Mouse (Mus musculus): ENCODE results near the gene Gm13539. TPM values are rescaled to one million over a fixed set of nuclear protein-coding genes. Genes with fewer than 3 reads are reported as not detected.
"Not testable (repeated sequence)": the region's sequence is repeated elsewhere in the genome, so short reads cannot be mapped to it uniquely, and the experiment has no call there.

The Gm13539 gene
- 0.33 TPM in 1 of 2 replicates, not detected in the other for polyA plus RNA-seq (2015; fragmentation: Nextera tagmentation; extraction: Ambion mirVana)

DNA sequence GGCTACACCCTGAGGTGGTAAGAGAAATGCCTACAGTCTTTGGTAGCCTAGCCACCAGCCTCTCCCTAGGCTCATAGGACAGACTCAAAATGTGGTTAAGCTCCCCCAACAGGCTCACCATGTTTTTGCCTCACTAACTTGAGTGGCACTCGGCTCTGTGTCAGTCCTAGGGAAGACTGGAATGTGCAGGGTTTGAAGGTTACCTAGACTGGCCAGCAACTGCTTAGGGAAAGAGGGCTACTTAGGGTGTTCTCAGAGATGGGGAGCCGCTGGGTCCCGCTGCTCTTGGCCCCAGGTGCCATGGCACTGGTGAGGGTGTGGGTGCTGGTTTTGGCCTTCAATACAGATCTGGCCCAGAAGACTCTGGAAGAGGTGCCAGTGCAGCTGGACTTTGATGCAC is at the start of gene Gm13539:
TSS of gene Gm13539 (plus strand) at position 301 of the 400 bp plus-strand sequence.
- 89% methylated on average over 3 of the region's 3 CpGs for whole genome bisulfite sequencing
- ATAC-seq (ENCODE audit: low FRiP score) = no peak
- no peaks in the 10 kb centered on the region for H3K36me3 ChIP-seq

DNA sequence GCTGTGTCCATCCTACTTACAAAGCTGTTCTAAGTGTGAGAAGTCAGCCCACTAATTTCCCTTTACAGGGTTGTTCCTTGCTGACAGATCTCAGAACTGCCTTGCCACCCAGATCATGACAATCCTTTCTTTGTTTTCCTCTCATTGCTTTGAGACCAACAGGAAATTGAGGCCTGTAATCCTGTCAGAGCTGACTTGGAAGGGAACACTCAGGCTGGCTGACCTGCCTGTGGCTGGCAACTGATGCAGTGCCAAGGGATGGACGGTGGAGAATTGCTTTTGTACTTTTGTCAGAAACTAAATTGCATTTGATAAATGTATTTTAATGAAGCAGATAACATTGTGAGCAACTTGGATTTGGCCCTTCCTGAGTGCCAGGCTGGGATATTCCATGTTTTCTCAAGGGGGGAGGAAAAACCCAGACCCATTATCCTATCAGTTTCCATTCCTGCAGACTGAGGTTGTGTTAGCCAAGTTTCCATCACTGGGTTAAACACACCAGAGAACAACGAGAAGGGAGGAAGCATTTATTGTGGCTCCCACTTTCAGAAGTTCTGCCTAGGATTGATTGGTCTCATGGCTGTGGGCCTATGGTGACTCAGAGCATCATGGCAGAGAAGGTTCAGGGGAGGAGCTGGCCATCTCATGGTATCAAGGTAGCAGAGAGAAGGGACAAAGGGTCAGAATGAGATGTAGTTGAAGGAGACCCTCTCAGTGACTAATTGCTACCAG is 48.7 kb upstream of the Gm13539 start:
- H3K27ac ChIP-seq (replicated peaks) = no peak overlapping the region
- no peak overlapping the region for H3K4me3 ChIP-seq (replicated peaks)
- no peak overlapping the region for H3K4me2 ChIP-seq
- H3K9ac ChIP-seq (replicated peaks) = no peak overlapping the region
- H3K4me1 ChIP-seq = no peaks in the 10 kb centered on the region
- no peaks in the 10 kb centered on the region for H3K36me3 ChIP-seq
- 0 out of 2 replicates have a peak, but pooled peaks cover 5% of the 10 kb centered on the region for H3K27me3 ChIP-seq (replicated peaks)
- WGBS = 60% methylated on average over 2 of the region's 2 CpGs
- no peak for ATAC-seq (ENCODE audit: low FRiP score)
- no peaks in the 10 kb centered on the region for H3K9me3 ChIP-seq (replicated peaks)

More for the DNA sequence above, at the start of gene Gm13539:
- no peak within 1 kb of the TSS for H3K4me2 ChIP-seq
- H3K4me1 ChIP-seq = no peaks in the 10 kb centered on the region
- no peak within 1 kb of the TSS for H3K27ac ChIP-seq (replicated peaks)
- no peaks in the 10 kb centered on the region for H3K9me3 ChIP-seq (replicated peaks)
- H3K9ac ChIP-seq (replicated peaks) = no peak within 1 kb of the TSS
- no peak within 1 kb of the TSS for H3K4me3 ChIP-seq (replicated peaks)
- H3K27me3 ChIP-seq (replicated peaks) = no peaks in the 10 kb centered on the region

DNA sequence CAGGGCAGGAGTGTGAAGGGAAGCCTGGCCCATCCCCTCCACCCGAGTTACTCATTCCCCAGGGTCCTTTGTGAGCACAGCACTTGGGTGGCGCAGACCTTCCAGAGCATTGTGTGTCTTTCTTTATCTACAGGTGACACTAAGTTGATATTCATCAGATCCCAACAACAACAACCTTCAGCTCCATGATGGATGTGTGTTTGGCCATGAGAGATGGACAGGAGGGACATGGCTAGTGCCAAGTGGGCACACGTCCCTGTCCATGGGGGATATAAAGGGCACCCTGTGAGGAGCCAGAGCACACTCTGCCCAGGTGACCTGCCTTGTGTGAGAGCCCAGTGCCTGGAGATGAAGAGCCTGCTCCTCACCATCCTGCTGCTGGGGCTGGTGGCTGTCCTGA is 45.3 kb upstream of the Gm13539 start, which contains the start of gene Obp2b:
TSS of gene Obp2b (plus strand) at position 301 of the 400 bp plus-strand sequence.
- not testable (repeated sequence) for H3K9me3 ChIP-seq (replicated peaks); H3K27ac ChIP-seq (replicated peaks); H3K27me3 ChIP-seq (replicated peaks); H3K9ac ChIP-seq (replicated peaks); H3K4me2 ChIP-seq; H3K36me3 ChIP-seq; H3K4me1 ChIP-seq; ATAC-seq (ENCODE audit: low FRiP score); H3K4me3 ChIP-seq (replicated peaks)
- 81% methylated on average over 3 of the region's 3 CpGs for WGBS

- Histone ChIP-seq H3K4me3 (replicated peaks) (no peak overlapping the region), H3K4me2 (no peak overlapping the region), H3K36me3 (no peaks in the 10 kb centered on the region), H3K4me1 (no peaks in the 10 kb centered on the region), H3K27ac (replicated peaks) (no peak overlapping the region), H3K27me3 (replicated peaks) (no peaks in the 10 kb centered on the region), H3K9me3 (replicated peaks) (no peaks in the 10 kb centered on the region), H3K9ac (replicated peaks) (no peak overlapping the region)
- WGBS = 71% methylated on average over 1 of the region's 1 CpGs
- no peak for ATAC-seq (ENCODE audit: low FRiP score)
These were observed 40.4 kb upstream of the Gm13539 start for GRCm38 (mm10) chr2:25741671-25742070.

GRCm38 (mm10) chr2:25754201-25754600 is 27.9 kb upstream of the Gm13539 start:
- WGBS = 84% methylated on average over 1 of the region's 1 CpGs
- H3K4me2 ChIP-seq = no peak overlapping the region

DNA sequence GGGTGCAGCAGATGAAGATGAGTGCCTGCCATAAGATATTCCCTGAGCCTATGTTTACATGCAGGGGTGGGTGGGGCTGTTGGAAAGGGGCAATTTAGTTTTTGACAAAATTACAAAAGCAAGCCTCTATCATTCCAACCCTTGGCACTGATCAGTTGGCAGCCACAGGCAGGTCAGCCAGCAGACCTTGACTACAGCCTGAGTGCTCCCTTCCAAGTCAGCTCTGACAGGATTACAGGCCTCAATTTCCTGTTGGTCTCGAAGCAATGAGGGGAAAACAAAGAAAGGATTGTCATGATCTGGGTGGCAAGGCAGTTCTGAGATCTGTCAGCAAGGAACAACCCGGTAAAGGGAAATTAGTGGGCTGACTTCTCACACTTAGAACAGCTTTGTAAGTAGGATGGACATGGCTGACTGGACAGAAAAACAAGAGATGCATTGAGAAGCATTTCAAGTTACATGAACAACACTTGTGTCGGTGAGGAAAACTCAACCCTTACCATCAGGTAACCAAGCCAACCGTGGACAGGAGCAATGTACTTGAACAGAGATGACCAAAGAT is 23.9 kb upstream of the Gm13539 start:
- no peaks in the 10 kb centered on the region for H3K27me3 ChIP-seq (replicated peaks)
- H3K27ac ChIP-seq (replicated peaks) = no peak overlapping the region
- no peaks in the 10 kb centered on the region for H3K9me3 ChIP-seq (replicated peaks)
- no peaks in the 10 kb centered on the region for H3K36me3 ChIP-seq
- H3K4me1 ChIP-seq = no peaks in the 10 kb centered on the region
- 60% methylated on average over 4 of the region's 4 CpGs for WGBS
- no peak overlapping the region for H3K4me3 ChIP-seq (replicated peaks)
- no peak for ATAC-seq (ENCODE audit: low FRiP score)
- no peak overlapping the region for H3K4me2 ChIP-seq
- H3K9ac ChIP-seq (replicated peaks) = no peak overlapping the region

More at GRCm38 (mm10) chr2:25754201-25754600, 27.9 kb upstream of the Gm13539 start:
- no peak overlapping the region for H3K4me3 ChIP-seq (replicated peaks)
- H3K9ac ChIP-seq (replicated peaks) = no peak overlapping the region
- no peaks in the 10 kb centered on the region for H3K27me3 ChIP-seq (replicated peaks)
- H3K27ac ChIP-seq (replicated peaks) = no peak overlapping the region
- no peak for ATAC-seq (ENCODE audit: low FRiP score)
- no peaks in the 10 kb centered on the region for H3K9me3 ChIP-seq (replicated peaks)
- H3K36me3 ChIP-seq = no peaks in the 10 kb centered on the region
- no peaks in the 10 kb centered on the region for H3K4me1 ChIP-seq

- ATAC-seq (ENCODE audit: low FRiP score) = no peak
These were observed 16.8 kb upstream of the Gm13539 start, which contains the start of gene Lcn3 for GRCm38 (mm10) chr2:25765269-25765668. Lcn3 (plus strand) TSS chr2:25765569.

GRCm38 (mm10) chr2:25767764-25768163 is 14.3 kb upstream of the Gm13539 start:
- Histone ChIP-seq H3K9ac (replicated peaks) (no peak overlapping the region), H3K9me3 (replicated peaks) (no peaks in the 10 kb centered on the region), H3K4me2 (no peak overlapping the region), H3K27me3 (replicated peaks) (no peaks in the 10 kb centered on the region), H3K36me3 (no peaks in the 10 kb centered on the region), H3K4me3 (replicated peaks) (no peak overlapping the region), H3K4me1 (no peaks in the 10 kb centered on the region), H3K27ac (replicated peaks) (no peak overlapping the region)
- ATAC-seq (ENCODE audit: low FRiP score) = no peak
- 83% methylated on average over 4 of the region's 4 CpGs for WGBS

More at GRCm38 (mm10) chr2:25765269-25765668, 16.8 kb upstream of the Gm13539 start, which contains the start of gene Lcn3:
- Histone ChIP-seq H3K27me3 (replicated peaks) (no peaks in the 10 kb centered on the region), H3K4me3 (replicated peaks) (no peak within 1 kb of the TSS), H3K4me1 (no peaks in the 10 kb centered on the region), H3K9ac (replicated peaks) (no peak within 1 kb of the TSS), H3K9me3 (replicated peaks) (no peaks in the 10 kb centered on the region), H3K36me3 (no peaks in the 10 kb centered on the region), H3K27ac (replicated peaks) (no peak within 1 kb of the TSS), H3K4me2 (no peak within 1 kb of the TSS)
- 66% methylated on average over 2 of the region's 2 CpGs for WGBS

- no peaks in the 10 kb centered on the region for H3K36me3 ChIP-seq
- no peak overlapping the region for H3K4me2 ChIP-seq
- no peak overlapping the region for H3K4me3 ChIP-seq (replicated peaks)
- no peaks in the 10 kb centered on the region for H3K27me3 ChIP-seq (replicated peaks)
- H3K4me1 ChIP-seq = no peaks in the 10 kb centered on the region
- H3K9me3 ChIP-seq (replicated peaks) = no peaks in the 10 kb centered on the region
- H3K9ac ChIP-seq (replicated peaks) = no peak overlapping the region
- no peak for ATAC-seq (ENCODE audit: low FRiP score)
- no peak overlapping the region for H3K27ac ChIP-seq (replicated peaks)
- 89% methylated on average over 2 of the region's 2 CpGs for WGBS
These were observed 8.6 kb upstream of the Gm13539 start for GRCm38 (mm10) chr2:25773507-25773906.

DNA sequence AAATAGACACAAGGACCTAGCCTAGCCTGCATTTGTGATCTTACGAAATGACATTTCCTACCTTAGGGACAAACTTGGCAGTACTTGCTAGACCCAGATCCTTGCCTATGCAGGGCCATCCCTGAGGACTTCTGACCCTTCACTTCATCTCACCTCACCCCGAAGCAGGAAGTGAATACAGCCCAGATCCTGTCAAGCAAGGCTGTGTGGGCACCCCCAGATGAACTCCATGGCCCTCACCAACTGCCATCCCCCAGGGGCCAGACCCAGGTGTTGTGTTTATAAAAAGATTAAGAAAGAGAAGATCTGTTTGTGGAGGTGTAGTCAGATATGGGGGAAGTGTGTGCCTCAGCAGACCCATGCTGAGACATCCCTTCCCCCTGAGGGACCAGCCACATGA is 7.4 kb upstream of the Gm13539 start:
- Histone ChIP-seq H3K27ac (replicated peaks) (no peak overlapping the region), H3K4me2 (no peak overlapping the region), H3K4me3 (replicated peaks) (no peak overlapping the region), H3K27me3 (replicated peaks) (no peaks in the 10 kb centered on the region), H3K9me3 (replicated peaks) (no peaks in the 10 kb centered on the region), H3K9ac (replicated peaks) (no peak overlapping the region), H3K4me1 (no peaks in the 10 kb centered on the region), H3K36me3 (no peaks in the 10 kb centered on the region)
- no peak for ATAC-seq (ENCODE audit: low FRiP score)
- 85% methylated on average over 2 of the region's 2 CpGs for WGBS

GRCm38 (mm10) chr2:25775991-25776390 is 6.1 kb upstream of the Gm13539 start:
- Histone ChIP-seq H3K9ac (replicated peaks) (no peak overlapping the region), H3K4me3 (replicated peaks) (no peak overlapping the region), H3K4me1 (no peaks in the 10 kb centered on the region), H3K4me2 (no peak overlapping the region), H3K27me3 (replicated peaks) (no peaks in the 10 kb centered on the region), H3K27ac (replicated peaks) (no peak overlapping the region), H3K9me3 (replicated peaks) (no peaks in the 10 kb centered on the region), H3K36me3 (no peaks in the 10 kb centered on the region)
- ATAC-seq (ENCODE audit: low FRiP score) = no peak
- WGBS = 82% methylated on average over 3 of the region's 3 CpGs

DNA sequence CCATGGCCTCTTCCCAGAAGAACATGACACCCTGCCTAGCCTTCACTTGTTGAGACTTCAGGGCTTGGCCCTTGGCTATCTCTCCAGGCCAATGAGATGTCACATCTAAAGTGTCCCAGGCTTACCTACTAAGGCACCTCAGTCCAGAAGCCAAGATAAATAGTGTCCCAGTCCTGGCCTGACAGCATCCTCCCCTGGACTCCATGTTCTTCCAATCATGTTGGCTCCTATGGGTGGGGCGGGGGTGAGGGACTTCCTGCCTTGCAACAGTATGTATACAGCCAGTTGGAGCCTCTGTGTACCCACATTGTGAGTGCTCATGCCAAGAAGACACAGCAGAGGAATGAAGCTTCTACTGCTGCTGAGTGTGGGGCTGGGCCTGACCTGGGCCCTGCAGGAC is 5.3 kb upstream of the Gm13539 start, which contains the start of gene Lcn11:
TSS of gene Lcn11 (plus strand) at position 301 of the 400 bp plus-strand sequence.
- H3K9me3 ChIP-seq (replicated peaks) = no peaks in the 10 kb centered on the region
- H3K27me3 ChIP-seq (replicated peaks) = no peaks in the 10 kb centered on the region
- no peaks in the 10 kb centered on the region for H3K36me3 ChIP-seq
- H3K9ac ChIP-seq (replicated peaks) = no peak within 1 kb of the TSS
- ATAC-seq (ENCODE audit: low FRiP score) = no peak
- no peak within 1 kb of the TSS for H3K4me2 ChIP-seq
- H3K4me3 ChIP-seq (replicated peaks) = no peak within 1 kb of the TSS
- WGBS = 85% methylated on average over 1 of the region's 1 CpGs
- H3K27ac ChIP-seq (replicated peaks) = no peak within 1 kb of the TSS
- no peaks in the 10 kb centered on the region for H3K4me1 ChIP-seq

Measured in neural tube, embryonic 15.5 days (tissue).